Mouse (Mus musculus) bone marrow, adult 2 months (tissue): Measurements from ENCODE around the gene Mbd3. TPM values are rescaled to one million over a fixed set of nuclear protein-coding genes. Genes with fewer than 3 reads are reported as not detected.

Experiments used
- H3K27ac ChIP-seq: fragments of 200-500 bp; 2 replicates; pipeline ENCODE4 v1.5.1; 2012; ENCODE audit warnings: low read depth, mild to moderate bottlenecking, control low read depth, inconsistent platforms, low read length; ENCODE audit not compliant: control insufficient read depth, poor library complexity, insufficient read depth
- H3K4me1 ChIP-seq: fragments of 200-500 bp; 2 replicates; pipeline ENCODE4 v1.6.1; 2011; ENCODE audit warnings: low read length; ENCODE audit not compliant: control insufficient read depth, insufficient read depth
- H3K4me3 ChIP-seq: fragments of 200-500 bp; replicated peaks from 2 replicates; pipeline ENCODE3; 2011; ENCODE audit warnings: mild to moderate bottlenecking, low read depth, low read length, control low read depth; ENCODE audit not compliant: control insufficient read depth
- CTCF ChIP-seq: fragments of 200-500 bp; IDR thresholded peaks from 2 replicates; pipeline ENCODE4 v1.5.1; 2011; ENCODE audit warnings: low read length, control low read depth; ENCODE audit not compliant: control insufficient read depth, insufficient read depth
- POLR2A ChIP-seq: fragments of 200-500 bp; IDR thresholded peaks from 2 replicates; pipeline ENCODE4 v1.6.1; 2011; ENCODE audit warnings: low read depth, mild to moderate bottlenecking, control low read depth, low read length, borderline replicate concordance; ENCODE audit not compliant: control insufficient read depth
- WGBS: fragments of 180-500 bp; shearing (Covaris S2); methylation state at CpG from one replicate; pipeline ENCODE4 v1.1.7; 2018; 5-methylcytosine and 5-hydroxymethylcytosine counted together
- polyA plus RNA-seq: library from polyadenylated mRNA; stranded (reverse); fragments of >200 nt; gene quantifications from 2 replicates; pipeline ENCODE4 v1.2.4, GENCODE M21; 2011; ENCODE audit warnings: low replicate concordance; ENCODE audit not compliant: missing spikeins, insufficient read depth, insufficient read length

Gene Mbd3
- 53.0 and 82.0 TPM in 2 replicates for polyA plus RNA-seq

DNA sequence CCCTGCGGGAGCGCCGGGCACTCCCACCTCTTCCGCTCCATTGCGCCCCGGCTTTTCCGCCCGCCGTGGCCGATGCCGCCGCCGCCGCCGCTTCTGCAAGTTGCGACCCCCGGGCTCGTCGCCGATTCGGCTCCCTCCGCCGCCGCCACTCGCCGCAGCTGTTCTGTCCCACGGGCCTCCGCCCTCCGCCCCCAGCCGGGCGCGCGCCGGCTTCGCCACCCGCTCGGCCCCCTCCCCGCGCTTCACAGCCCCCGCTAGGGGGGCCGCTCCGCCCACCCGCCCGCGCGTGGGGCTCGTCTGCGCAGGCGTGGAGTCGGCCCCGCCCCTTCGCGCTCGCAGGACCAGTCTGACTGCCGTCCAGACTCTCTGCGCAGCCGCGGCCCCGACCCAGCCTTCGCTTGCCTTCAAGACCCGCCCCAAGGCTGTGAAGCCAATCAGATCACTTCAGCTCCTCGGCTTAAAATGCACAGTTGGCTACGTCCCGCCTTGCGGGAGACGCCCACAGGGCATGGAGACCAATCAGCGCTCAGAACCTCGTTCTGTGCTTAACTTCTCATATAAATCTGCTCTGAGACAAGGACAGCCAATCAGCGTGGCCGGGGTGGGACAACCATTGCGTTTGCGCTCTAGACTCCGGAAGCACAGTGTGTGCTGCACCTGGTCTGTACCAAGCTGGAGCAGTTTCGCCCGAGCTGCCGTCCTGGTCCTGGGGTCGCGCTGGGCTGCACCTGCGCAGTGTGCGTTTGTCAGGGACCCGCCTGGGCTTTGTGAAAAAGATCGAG, at the start of gene Mbd3:
TSS of gene Mbd3 (minus strand) at position 360 of the 782 bp plus-strand sequence.
- peak within 1 kb of the TSS; percentile 76 for H3K4me3 ChIP-seq
- no peak; the same call in 1 of the 2 replicates for TF ChIP-seq CTCF
- TF ChIP-seq POLR2A, result peak; percentile 99
- under 1% methylated on average over 82 of the region's 82 CpGs for WGBS
- peaks cover 7% of the 10 kb centered on the region for H3K4me1 ChIP-seq
- H3K27ac ChIP-seq, result peak within 1 kb of the TSS; percentile 99

DNA sequence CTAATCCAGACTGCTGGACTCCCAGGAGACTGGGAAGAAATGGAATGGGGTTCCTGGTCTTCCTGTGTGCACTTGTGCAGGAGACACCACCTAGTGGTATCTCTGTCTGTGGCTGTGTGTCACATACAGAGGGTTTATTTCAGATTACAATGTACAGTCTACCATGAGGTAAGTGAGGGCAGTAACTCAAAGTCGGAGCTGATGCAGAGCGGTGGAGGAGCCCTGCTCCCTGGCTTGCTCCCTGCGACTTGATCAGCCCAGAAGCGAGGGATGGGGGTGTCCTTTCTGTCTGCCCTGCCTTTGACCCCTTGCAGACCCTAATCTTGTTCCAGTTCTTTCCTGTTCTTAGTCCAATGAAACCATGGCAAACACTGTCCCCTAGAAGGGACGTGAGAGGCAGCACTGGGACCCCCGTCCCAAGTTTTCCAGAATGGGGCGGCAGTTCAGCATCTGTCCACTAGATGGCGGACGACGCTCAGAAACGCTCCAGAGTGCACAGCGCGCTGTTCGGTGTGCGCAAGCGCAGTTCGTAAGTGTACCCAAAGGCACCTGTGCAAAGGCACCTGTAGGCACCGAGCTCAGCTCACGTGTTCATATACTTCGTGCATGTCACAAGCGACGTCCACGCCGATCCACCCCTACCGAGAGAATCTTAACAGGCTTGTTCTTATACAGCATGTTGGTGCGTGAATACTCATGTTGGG, 46.7 kb upstream of the Mbd3 start:
- Histone ChIP-seq H3K27ac (no peak overlapping the region), H3K4me3 (no peak overlapping the region), H3K4me1 (peaks cover 2% of the 10 kb centered on the region; the same call in 1 of the 2 replicates)
- TF ChIP-seq POLR2A (peak; percentile 39; the same call in 1 of the 2 replicates), CTCF (peak; percentile 97)
- 10% methylated on average over 26 of the region's 26 CpGs for WGBS

DNA sequence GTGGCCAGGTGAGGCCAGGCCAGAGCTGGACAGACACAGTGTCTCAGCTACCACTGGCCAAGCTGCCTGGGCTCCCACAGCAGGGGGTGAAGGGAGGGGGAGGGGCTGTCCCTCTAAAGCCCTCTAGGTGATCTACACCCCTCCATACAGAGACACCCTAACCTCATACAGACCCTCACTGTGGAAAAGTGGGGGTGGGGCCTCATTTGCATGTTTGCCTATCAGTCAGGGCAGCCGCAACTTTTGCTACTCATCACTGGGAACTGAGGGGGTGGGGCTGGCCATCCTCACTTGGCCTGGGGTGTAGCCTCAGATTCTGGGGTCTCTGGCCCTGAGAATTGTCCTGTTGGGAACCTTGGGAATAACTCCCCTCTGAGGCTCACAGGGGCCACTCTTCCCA, 45.7 kb upstream of the Mbd3 start:
- H3K4me3 ChIP-seq, result no peak overlapping the region
- H3K27ac ChIP-seq, result no peak overlapping the region
- 69% methylated on average over 1 of the region's 1 CpGs for WGBS

DNA sequence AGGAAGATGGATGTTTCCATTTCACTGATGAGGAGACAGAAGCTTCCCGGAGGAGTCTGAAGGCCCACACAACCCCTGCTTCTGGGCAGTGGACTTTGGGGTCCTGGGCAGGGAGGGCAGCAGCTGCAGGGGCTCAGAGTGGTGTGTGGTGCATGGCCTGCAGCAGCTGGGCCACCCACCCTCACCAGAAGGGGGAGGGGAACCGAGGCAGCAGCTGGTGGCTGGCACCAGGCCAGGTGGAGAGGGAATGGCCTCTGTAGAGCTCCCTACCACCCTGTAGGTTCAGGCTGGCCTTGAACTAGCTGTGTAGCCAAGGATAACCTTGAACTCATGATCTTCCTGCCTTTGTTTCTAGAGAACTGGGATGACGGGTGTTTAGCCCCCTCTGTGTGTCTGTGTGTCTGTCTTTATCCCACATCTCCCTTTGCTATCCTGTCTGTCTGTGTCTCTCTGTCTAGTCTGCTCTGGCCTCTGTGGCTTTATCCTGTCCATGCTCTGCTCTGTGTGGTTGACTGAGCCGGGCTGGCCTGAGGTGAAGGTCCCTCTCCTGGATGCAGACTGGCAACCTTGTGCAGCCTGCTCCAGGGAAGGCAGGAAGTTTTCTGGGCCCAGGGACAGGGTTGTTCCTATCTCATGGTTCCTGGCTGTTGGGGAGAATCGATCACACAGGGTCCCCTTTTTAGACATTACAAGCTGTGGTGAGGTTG, 45.1 kb upstream of the Mbd3 start:
- peaks cover 2% of the 10 kb centered on the region; the same call in 1 of the 2 replicates for H3K4me1 ChIP-seq
- no peak overlapping the region for H3K4me3 ChIP-seq
- H3K27ac ChIP-seq, result no peak overlapping the region
- TF ChIP-seq CTCF (no peak), POLR2A (no peak)
- WGBS, result 61% methylated on average over 5 of the region's 5 CpGs

More for the DNA sequence above, 45.7 kb upstream of the Mbd3 start:
- no peak for TF ChIP-seq CTCF
- TF ChIP-seq POLR2A, result no peak
- H3K4me1 ChIP-seq, result peaks cover 2% of the 10 kb centered on the region; the same call in 1 of the 2 replicates

DNA sequence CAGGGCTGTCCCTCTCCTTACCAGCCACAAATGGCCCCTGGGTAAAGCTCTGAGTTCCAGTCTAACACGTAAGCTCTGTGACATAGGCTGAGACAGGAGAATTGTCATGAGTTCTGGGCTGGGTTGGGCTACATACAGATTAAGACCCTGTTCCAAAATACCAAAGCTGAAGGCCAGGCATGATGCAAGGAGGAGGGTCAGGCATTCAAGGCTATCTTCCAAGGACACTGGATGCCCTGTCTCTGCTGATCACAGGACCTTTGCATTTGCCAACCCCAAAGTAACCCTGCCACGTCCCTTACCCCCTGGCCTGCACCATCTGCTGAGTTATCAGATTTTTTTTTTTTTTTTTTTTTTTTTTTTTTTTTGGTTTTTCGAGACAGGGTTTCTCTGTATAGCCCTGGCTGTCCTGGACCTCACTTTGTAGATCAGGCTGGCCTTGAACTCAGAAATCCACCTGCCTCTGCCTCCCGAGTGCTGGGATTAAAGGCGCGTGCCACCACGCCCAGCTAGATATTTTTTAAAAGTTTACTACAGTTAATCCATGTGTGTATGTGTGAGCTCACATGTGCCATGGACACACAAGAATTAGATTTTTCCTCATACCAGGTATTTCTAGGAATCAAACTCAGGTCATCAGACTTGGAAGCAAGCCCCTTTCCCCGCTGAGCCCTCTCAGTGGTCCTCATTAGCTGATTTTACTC, 44.4 kb upstream of the Mbd3 start:
- Histone ChIP-seq H3K27ac (no peak overlapping the region), H3K4me1 (peaks cover 2% of the 10 kb centered on the region; the same call in 1 of the 2 replicates), H3K4me3 (no peak overlapping the region)
- WGBS, result 77% methylated on average over 8 of the region's 8 CpGs
- TF ChIP-seq POLR2A (no peak), CTCF (no peak)

DNA sequence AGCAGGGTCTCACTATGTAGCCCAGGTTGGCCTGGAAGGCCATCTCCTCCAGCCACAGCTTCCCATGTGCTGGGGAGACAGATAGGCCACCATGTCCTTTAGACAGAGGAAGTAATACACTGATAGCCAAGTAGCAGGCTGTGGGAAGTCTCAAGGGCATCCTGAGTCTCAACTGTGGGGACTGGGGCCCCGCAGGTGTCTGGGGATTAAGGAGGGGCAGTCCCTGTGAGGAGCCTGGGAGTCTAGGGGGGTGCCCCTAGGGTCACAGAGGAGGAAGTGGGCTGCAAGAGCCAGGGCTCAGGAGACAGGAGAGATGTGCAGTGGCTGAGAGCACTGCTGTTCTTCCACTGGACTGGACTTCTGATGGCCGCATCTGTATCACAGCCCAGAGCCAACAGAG, 43.6 kb upstream of the Mbd3 start:
- H3K4me1 ChIP-seq, result peaks cover 2% of the 10 kb centered on the region; the same call in 1 of the 2 replicates
- TF ChIP-seq CTCF (no peak), POLR2A (no peak)
- H3K27ac ChIP-seq, result no peak overlapping the region
- no peak overlapping the region for H3K4me3 ChIP-seq
- 35% methylated on average over 2 of the region's 2 CpGs for WGBS

DNA sequence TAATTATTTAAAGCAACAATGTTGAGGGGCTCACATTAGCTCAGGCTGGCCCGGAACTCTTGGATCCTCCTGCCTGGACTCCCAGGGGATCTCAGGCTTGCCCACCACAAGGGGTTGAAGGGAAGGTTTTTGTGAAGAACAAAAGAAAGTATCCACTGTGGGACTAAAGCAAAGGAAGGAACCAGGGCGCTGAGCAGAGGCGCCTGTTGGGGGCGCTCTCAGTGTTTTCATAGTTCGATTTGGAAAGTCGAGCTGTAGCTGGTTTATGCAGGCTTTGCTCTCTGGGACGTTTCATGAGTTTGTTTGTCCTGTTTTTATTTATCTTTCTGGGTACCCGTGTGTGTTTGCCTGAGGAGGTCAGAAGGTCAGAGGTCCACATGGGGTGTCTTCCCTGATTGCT, 42.2 kb upstream of the Mbd3 start:
- TF ChIP-seq POLR2A, result no peak
- TF ChIP-seq CTCF, result no peak
- Histone ChIP-seq H3K4me3 (no peak overlapping the region), H3K4me1 (peaks cover 2% of the 10 kb centered on the region; the same call in 1 of the 2 replicates), H3K27ac (no peak overlapping the region)
- 72% methylated on average over 8 of the region's 8 CpGs for WGBS
